Mouse (Mus musculus) heart, postnatal 0 days (tissue): ENCODE data around the gene Rtn4rl2. TPM values are rescaled to one million over a fixed set of nuclear protein-coding genes. Genes with fewer than 3 reads are reported as not detected.

Source experiments
- ATAC-seq: fragments of 200-750 bp; cut with Nextera tagmentation; 2 replicates; pipeline ENCODE4 v1.8.0; 2017; ENCODE audit warnings: low read depth, moderate number of reproducible peaks, moderate library complexity; ENCODE audit not compliant: insufficient read depth
- DNase-seq: peaks from one replicate; pipeline ENCODE4 v3.0.0-alpha.2; 2016; ENCODE audit warnings: low spot score
- H3K27ac ChIP-seq: fragments of 300-500 bp; sonication (generic); 2 replicates; pipeline ENCODE4 v1.5.1; 2014; ENCODE audit warnings: low read depth, mild to moderate bottlenecking
- H3K27me3 ChIP-seq: fragments of 300-500 bp; sonication (generic); 2 replicates; pipeline ENCODE4 v1.6.1; 2014; ENCODE audit warnings: low read length, mixed read lengths; ENCODE audit not compliant: control insufficient read depth, insufficient read depth
- H3K36me3 ChIP-seq: fragments of 300-500 bp; sonication (generic); replicated peaks from 2 replicates; pipeline ENCODE4 v1.6.1; 2014; ENCODE audit warnings: low read length, mixed read lengths; ENCODE audit not compliant: control insufficient read depth, insufficient read depth
- H3K4me1 ChIP-seq: fragments of 300-500 bp; sonication (generic); 2 replicates; pipeline ENCODE4 v1.6.1; 2014; ENCODE audit warnings: antibody characterized with exemption; ENCODE audit not compliant: control insufficient read depth, insufficient read depth
- H3K4me2 ChIP-seq: fragments of 300-500 bp; sonication (generic); 2 replicates; pipeline ENCODE4 v1.6.1; 2014; ENCODE audit warnings: low read depth, mild to moderate bottlenecking, low read length, moderate library complexity
- H3K4me3 ChIP-seq: fragments of 300-500 bp; sonication (generic); 2 replicates; pipeline ENCODE4 v1.5.1; 2014; ENCODE audit warnings: low read depth, low read length
- H3K9ac ChIP-seq: fragments of 300-500 bp; sonication (generic); replicated peaks from 2 replicates; pipeline ENCODE4 v1.6.1; 2014; ENCODE audit warnings: low read depth, low read length, mixed read lengths
- H3K9me3 ChIP-seq: fragments of 300-500 bp; sonication (generic); replicated peaks from 2 replicates; pipeline ENCODE4 v1.6.1; 2016; ENCODE audit warnings: low read length; ENCODE audit not compliant: control insufficient read depth
- CTCF ChIP-seq: IDR thresholded peaks from 2 replicates; pipeline ENCODE4 v1.5.1; 2016; ENCODE audit warnings: antibody characterized with exemption, control low read depth, low read depth
- EP300 ChIP-seq: IDR thresholded peaks from 2 replicates; pipeline ENCODE4 v1.6.1; 2016; ENCODE audit warnings: antibody characterized with exemption, low read depth
- WGBS: fragments of 180-500 bp; shearing (Covaris S2); extraction: QIAGEN DNeasy Blood & Tissue Kit; methylation state at CpG from one replicate; pipeline ENCODE4 v1.1.7; 2014; 5-methylcytosine and 5-hydroxymethylcytosine counted together
- polyA plus RNA-seq: library from polyadenylated mRNA; unstranded; fragments of >200 nt; fragmentation: Nextera tagmentation; extraction: Ambion mirVana; gene quantifications from 2 replicates; pipeline ENCODE4 v1.2.1, GENCODE M21; 2015
- total RNA-seq: library from RNA; depleted of rRNA; stranded (reverse); fragments of >200 nt; gene quantifications from 2 replicates; pipeline ENCODE4 v1.2.3, GENCODE M21; 2014; ENCODE audit warnings: low replicate concordance

Gene Rtn4rl2
- total and polyA plus RNA-seq, 2 experiments from 2014 or later: 1.1 to 9.2 TPM

GRCm38 (mm10) chr2:84919601-84920108 lies 33.1 kb upstream of the Rtn4rl2 start:
- no peaks in the 10 kb centered on the region for H3K36me3 ChIP-seq
- H3K4me2 ChIP-seq: no peak overlapping the region
- peaks cover 11% of the 10 kb centered on the region for H3K9me3 ChIP-seq
- H3K4me3 ChIP-seq: no peak overlapping the region
- H3K27ac ChIP-seq: no peak overlapping the region
- no peak overlapping the region for H3K9ac ChIP-seq
- TF ChIP-seq EP300: no peak
- TF ChIP-seq CTCF: no peak
- H3K27me3 ChIP-seq: no peaks in the 10 kb centered on the region
- no peak for DNase-seq
- H3K4me1 ChIP-seq: peaks cover 18% of the 10 kb centered on the region
- no peak for ATAC-seq
- 92% methylated on average over 10 of the region's 10 CpGs for WGBS

DNA sequence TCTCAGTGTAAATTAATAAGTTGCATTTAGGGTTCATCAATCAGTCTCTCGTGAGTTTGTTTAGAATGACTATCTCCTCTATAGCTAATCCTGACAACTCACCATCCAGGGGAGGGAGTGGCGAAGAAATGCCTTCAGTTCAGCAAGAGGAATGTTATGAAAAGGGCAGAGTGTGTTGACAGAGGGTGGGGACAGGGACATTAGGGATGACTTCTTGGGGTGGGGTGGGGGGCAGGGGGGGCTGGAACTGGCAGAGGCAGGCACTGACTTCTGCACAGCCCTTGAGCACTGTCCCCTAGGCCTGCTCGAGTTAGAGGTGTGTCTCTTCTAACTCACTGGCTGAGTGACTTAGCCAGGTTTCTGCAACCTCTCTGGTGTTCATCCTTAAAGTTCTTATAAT lies 31.7 kb upstream of the Rtn4rl2 start:
- H3K9ac ChIP-seq: no peak overlapping the region
- no peak overlapping the region for H3K4me3 ChIP-seq
- WGBS: 50% methylated on average over 3 of the region's 3 CpGs
- H3K4me1 ChIP-seq: peaks cover 18% of the 10 kb centered on the region
- no peak for ATAC-seq
- H3K4me2 ChIP-seq: no peak overlapping the region
- no peak for TF ChIP-seq EP300
- TF ChIP-seq CTCF: no peak
- no peaks in the 10 kb centered on the region for H3K36me3 ChIP-seq
- DNase-seq: no peak
- H3K27me3 ChIP-seq: no peaks in the 10 kb centered on the region
- H3K9me3 ChIP-seq: peaks cover 4% of the 10 kb centered on the region; the same call in 1 of the 2 replicates
- H3K27ac ChIP-seq: peak overlapping the region; percentile 26; the same call in 1 of the 2 replicates

DNA sequence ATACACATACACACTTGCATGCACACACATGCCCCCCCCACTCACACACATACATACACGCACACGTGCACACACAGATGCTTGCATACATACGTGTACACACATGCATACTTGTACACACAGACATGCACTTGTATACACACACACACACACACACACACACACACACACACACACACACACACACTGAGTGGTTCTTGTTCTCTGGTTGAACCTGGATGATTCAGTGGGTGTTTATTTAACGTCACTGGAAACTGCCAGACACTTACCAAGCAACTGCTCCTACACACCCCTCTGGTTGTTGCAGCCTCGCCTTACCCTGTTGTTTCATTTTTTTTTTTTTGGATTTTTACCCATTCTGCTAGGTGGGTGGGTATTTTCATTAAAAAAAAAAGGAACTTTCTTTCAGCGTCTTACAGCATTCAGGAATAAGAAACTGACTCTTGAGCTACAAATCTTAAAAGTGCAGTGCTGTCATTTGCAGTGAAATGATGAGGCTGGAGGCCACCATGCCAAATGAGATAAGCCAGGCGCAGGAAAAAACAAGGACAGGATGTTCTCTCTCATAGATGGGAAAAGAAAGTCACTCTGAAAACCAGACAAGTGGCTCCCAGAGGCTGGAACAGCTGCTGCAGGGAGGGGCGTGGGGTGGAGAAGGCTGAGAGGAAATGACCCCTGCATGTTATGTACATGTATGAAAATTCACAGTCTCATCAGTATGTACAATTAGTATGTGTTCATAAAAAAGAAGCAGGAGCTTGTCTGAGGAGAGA lies 30.2 kb upstream of the Rtn4rl2 start:
- H3K4me2 ChIP-seq: no peak overlapping the region
- H3K4me3 ChIP-seq: no peak overlapping the region
- no peaks in the 10 kb centered on the region for H3K36me3 ChIP-seq
- WGBS: 55% methylated on average over 8 of the region's 8 CpGs
- no peaks in the 10 kb centered on the region for H3K9me3 ChIP-seq
- H3K9ac ChIP-seq: no peak overlapping the region
- DNase-seq (peak; percentile 93), ATAC-seq (peak; percentile 83)
- no peaks in the 10 kb centered on the region for H3K27me3 ChIP-seq
- peaks cover 18% of the 10 kb centered on the region for H3K4me1 ChIP-seq
- TF ChIP-seq EP300: peak; percentile 98
- TF ChIP-seq CTCF: no peak
- peak overlapping the region; percentile 83 for H3K27ac ChIP-seq

DNA sequence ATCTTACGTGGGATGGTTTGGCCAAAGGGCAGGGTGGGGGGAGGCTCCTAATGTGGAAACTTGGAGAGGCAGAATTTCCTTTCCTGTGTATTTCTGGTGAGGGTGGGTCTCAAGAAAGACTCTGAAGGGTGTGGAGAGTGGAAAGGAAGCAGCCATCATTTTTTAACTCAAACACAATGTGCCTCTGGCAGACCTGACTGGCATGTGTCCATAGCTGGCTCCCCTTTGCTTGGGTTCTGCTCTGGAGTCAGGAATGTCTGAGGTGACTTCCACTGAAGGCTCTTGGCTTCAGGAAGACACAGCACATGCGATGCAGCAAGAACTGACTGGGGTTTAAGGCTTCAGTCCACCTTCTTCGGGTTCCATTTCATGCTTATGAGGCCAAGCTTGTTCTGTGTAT lies 28.8 kb upstream of the Rtn4rl2 start:
- Histone ChIP-seq H3K9me3 (no peaks in the 10 kb centered on the region), H3K4me1 (peaks cover 18% of the 10 kb centered on the region), H3K27ac (peak overlapping the region; percentile 83), H3K36me3 (no peaks in the 10 kb centered on the region), H3K4me2 (no peak overlapping the region), H3K27me3 (no peaks in the 10 kb centered on the region), H3K9ac (no peak overlapping the region), H3K4me3 (no peak overlapping the region)
- WGBS: 68% methylated on average over 3 of the region's 3 CpGs
- TF ChIP-seq CTCF: no peak
- TF ChIP-seq EP300: no peak
- ATAC-seq (no peak), DNase-seq (no peak)

DNA sequence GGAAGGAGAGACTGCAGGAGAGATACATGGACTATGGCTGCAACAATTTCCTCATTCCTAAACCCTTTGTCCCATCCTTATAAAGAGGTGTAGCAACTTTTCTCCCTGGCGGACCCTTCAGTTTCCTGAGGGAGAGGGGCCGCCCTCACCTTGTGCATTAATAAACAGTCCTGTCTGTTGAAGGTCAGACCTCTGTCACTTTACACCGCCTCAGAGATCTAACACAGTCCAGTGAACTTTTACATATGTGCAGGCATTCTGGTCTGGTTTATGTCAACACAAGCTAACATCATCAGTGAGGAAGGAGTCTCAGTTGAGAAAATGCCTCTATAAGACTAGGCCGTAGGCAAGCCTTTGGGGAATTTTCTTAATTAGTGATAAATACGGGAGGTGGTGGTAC lies 27.4 kb upstream of the Rtn4rl2 start:
- H3K9ac ChIP-seq: no peak overlapping the region
- no peak overlapping the region for H3K4me3 ChIP-seq
- no peaks in the 10 kb centered on the region for H3K27me3 ChIP-seq
- H3K4me1 ChIP-seq: peaks cover 18% of the 10 kb centered on the region
- 54% methylated on average over 5 of the region's 5 CpGs for WGBS
- TF ChIP-seq CTCF: no peak
- no peak for TF ChIP-seq EP300
- H3K4me2 ChIP-seq: no peak overlapping the region
- peak overlapping the region; percentile 25; the same call in 1 of the 2 replicates for H3K27ac ChIP-seq
- H3K36me3 ChIP-seq: no peaks in the 10 kb centered on the region
- DNase-seq (no peak), ATAC-seq (no peak)
- H3K9me3 ChIP-seq: no peaks in the 10 kb centered on the region
